Mouse (Mus musculus): Measurements from ENCODE around the gene Pcp4.

DNA sequence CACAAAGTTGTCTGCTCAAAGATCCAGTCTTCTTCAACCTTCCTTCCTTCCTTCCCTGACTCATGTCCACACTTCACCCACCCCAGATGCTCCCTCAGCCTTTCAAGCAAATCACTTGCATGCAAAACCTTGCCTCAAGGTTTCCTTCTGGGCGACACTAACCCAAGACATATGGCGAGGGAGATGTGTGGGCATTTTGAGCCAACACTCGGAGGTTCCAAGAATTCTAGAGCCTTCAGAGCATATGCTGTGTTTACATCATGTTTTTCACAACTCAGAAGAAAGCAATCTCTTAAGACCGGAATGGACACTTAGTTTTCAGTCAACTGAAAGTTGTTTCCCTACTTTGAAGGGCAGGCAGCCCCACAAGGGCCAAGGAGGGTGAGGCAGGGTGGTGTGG is 67.9 kb downstream of the Pcp4 start:
- no peak for TF ChIP-seq CTCF (IDR thresholded peaks at IDR 0.05; ENCODE audit: low read depth)
- TF ChIP-seq EP300 (optimal IDR thresholded peaks at IDR 0.05) = no peak
